Mouse (Mus musculus) liver, embryonic 11.5 days (tissue): ENCODE data around the gene Sypl. TPM values are rescaled to one million over a fixed set of nuclear protein-coding genes. Genes with fewer than 3 reads are reported as not detected.

Experiments used
- ATAC-seq: fragments of 200-750 bp; cut with Nextera tagmentation; replicated peaks from 2 replicates; pipeline ENCODE4 v1.8.0; 2017; ENCODE audit warnings: moderate number of reproducible peaks, mild to moderate bottlenecking, moderate TSS enrichment, moderate library complexity; ENCODE audit not compliant: low FRiP score
- DNase-seq: peaks from one replicate; pipeline ENCODE4 v3.0.0-alpha.2; 2017; ENCODE audit warnings: low spot score
- H3K27ac ChIP-seq: fragments of 300-500 bp; sonication (generic); 2 replicates; pipeline ENCODE4 v1.5.1; 2014; ENCODE audit warnings: mild to moderate bottlenecking, low read depth, low read length, control low read depth
- H3K27me3 ChIP-seq: fragments of 300-500 bp; sonication (generic); replicated peaks from 2 replicates; pipeline ENCODE4 v1.6.1; 2014; ENCODE audit warnings: low read length, mixed read lengths; ENCODE audit not compliant: control insufficient read depth, insufficient read depth
- H3K36me3 ChIP-seq: fragments of 300-500 bp; sonication (generic); 2 replicates; pipeline ENCODE4 v1.6.1; 2014; ENCODE audit warnings: mild to moderate bottlenecking, low read length, moderate library complexity, mixed read lengths; ENCODE audit not compliant: control insufficient read depth, insufficient read depth
- H3K4me1 ChIP-seq: fragments of 300-500 bp; sonication (generic); replicated peaks from 2 replicates; pipeline ENCODE4 v1.6.1; 2014; ENCODE audit warnings: low read length, mixed read lengths; ENCODE audit not compliant: control insufficient read depth, insufficient read depth
- H3K4me2 ChIP-seq: fragments of 300-500 bp; sonication (generic); 2 replicates; pipeline ENCODE4 v1.6.1; 2014; ENCODE audit warnings: mild to moderate bottlenecking, control low read depth, moderate library complexity
- H3K4me3 ChIP-seq: fragments of 300-500 bp; sonication (generic); 2 replicates; pipeline ENCODE4 v1.5.1; 2014; ENCODE audit warnings: low read depth, low read length, control low read depth
- H3K9ac ChIP-seq: fragments of 300-500 bp; sonication (generic); 2 replicates; pipeline ENCODE4 v1.6.1; 2014; ENCODE audit warnings: low read depth, low read length, control low read depth
- H3K9me3 ChIP-seq: fragments of 300-500 bp; sonication (generic); 2 replicates; pipeline ENCODE4 v1.6.1; 2016; ENCODE audit warnings: low read length, inconsistent platforms, mixed read lengths; ENCODE audit not compliant: control insufficient read depth
- WGBS: fragments of 180-500 bp; shearing (Covaris S2); extraction: QIAGEN DNeasy Blood & Tissue Kit; methylation state at CpG from one replicate; pipeline ENCODE4 v1.1.7; 2014; 5-methylcytosine and 5-hydroxymethylcytosine counted together
- polyA plus RNA-seq: library from polyadenylated mRNA; unstranded; fragments of >200 nt; fragmentation: Nextera tagmentation; extraction: Ambion mirVana; gene quantifications from 2 replicates; pipeline ENCODE4 v1.2.1, GENCODE M21; 2014

Sypl gene
- polyA plus RNA-seq, 1 experiment from 2014 or later = 72.6 TPM

DNA sequence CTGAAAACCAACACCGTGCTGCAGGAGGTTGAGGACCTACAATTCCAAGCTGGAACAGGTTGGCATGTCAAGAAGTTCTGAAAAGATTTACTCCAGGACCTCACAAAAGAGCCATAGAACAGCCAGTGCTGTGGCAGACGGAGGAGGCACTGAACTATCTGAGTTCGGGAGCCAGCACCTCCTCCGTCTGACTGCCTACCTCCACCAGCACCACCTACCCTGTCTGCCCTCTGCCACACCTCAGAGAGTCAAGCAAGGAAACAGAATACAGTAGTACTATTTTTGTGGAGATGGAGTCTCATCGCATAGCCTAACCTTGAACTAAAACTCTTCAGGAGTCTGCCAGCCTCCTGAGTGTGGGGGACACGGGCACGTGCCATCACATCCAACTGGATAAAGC lies 23.1 kb upstream of the Sypl start:
- H3K4me2 ChIP-seq = no peak overlapping the region
- no peaks in the 10 kb centered on the region for H3K9me3 ChIP-seq
- no peak overlapping the region for H3K4me3 ChIP-seq
- no peak for DNase-seq
- no peaks in the 10 kb centered on the region for H3K27me3 ChIP-seq
- no peaks in the 10 kb centered on the region for H3K36me3 ChIP-seq
- 86% methylated on average over 7 of the region's 7 CpGs for WGBS
- no peak overlapping the region for H3K27ac ChIP-seq
- no peaks in the 10 kb centered on the region for H3K4me1 ChIP-seq
- no peak for ATAC-seq
- H3K9ac ChIP-seq = no peak overlapping the region

DNA sequence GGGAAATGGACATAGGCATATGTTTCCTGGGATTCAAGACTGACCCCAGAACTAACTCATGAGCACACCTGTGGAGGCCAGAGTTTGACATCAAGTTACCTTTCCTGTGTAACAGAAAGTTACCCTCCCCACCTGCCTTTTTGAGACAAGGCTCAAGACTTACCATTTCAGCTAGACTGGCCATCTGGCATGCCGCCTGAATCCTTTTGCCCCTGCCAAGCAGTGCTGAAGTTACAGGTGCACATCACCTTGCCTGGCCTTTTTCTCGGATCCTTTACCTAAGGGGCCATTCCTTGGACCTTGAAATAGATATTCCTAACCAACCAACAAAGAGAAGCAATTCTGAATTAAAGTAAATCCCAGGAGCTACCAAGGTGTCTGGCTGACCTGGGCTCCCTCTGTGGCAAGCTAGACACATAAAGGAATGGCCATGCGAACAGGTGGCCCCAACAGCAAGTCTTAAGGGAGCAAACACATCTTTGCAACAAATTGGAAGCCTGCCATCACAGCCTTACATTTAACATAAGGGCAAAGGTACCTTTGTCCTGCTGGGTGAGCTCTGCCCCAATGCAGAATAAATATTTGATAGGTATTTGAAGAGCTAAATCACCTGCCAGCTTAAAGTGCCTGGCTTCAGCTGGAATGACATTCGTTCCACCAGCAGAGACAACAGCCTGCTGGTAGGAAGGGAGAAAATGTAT lies 17.3 kb upstream of the Sypl start:
- no peak overlapping the region for H3K4me2 ChIP-seq
- 67% methylated on average over 4 of the region's 4 CpGs for WGBS
- DNase-seq = no peak
- H3K36me3 ChIP-seq = no peaks in the 10 kb centered on the region
- no peak overlapping the region for H3K27ac ChIP-seq
- no peaks in the 10 kb centered on the region for H3K4me1 ChIP-seq
- H3K9ac ChIP-seq = no peak overlapping the region
- no peaks in the 10 kb centered on the region for H3K27me3 ChIP-seq
- no peaks in the 10 kb centered on the region for H3K9me3 ChIP-seq
- H3K4me3 ChIP-seq = no peak overlapping the region
- no peak for ATAC-seq

DNA sequence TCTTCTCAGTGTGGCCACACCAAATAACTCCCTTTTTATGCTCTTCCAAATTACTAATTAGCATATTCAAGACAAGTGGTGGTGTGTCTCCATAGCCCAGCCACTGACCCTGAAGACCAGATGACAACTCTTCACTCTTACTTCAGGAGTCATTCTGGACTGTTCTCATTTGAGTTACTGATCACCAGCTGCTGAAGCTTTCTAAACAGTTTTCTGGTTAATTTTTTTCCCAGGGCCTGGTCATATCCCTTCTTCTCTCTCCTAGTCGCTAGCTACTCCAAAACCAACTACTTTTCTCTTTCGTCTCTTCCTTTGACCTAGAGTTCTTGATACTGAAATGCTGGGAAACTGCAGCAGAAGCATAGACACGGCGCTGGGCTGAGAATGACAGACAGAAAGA lies 12.6 kb upstream of the Sypl start:
- no peak overlapping the region for H3K9ac ChIP-seq
- no peak overlapping the region for H3K27ac ChIP-seq
- no peaks in the 10 kb centered on the region for H3K9me3 ChIP-seq
- DNase-seq (no peak), ATAC-seq (no peak)
- H3K4me2 ChIP-seq = no peak overlapping the region
- WGBS = 76% methylated on average over 4 of the region's 4 CpGs
- no peaks in the 10 kb centered on the region for H3K27me3 ChIP-seq
- no peak overlapping the region for H3K4me3 ChIP-seq
- no peaks in the 10 kb centered on the region for H3K36me3 ChIP-seq
- 0 out of 2 replicates have a peak, but pooled peaks cover 6% of the 10 kb centered on the region for H3K4me1 ChIP-seq

DNA sequence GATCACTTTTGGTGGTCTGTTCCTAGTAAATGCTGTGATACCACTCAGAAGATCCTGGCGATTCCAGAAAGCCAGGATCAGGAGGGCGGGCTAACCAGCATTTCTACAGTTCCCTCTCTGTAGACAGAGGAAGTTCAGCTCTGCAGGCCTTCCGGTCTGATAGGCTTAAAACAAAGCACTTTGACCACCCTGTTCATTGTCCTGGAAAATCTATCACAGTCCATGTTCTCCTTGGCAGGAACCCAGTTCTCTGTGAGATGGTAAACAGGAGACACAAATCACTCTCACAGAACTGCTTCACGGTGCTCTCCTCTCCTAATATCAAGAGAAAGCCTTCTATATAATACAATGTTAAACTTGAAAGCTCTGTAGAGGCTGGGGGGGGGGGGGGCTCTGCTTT lies 10.3 kb upstream of the Sypl start:
- no peaks in the 10 kb centered on the region for H3K36me3 ChIP-seq
- WGBS = 48% methylated on average over 4 of the region's 4 CpGs
- no peak overlapping the region for H3K9ac ChIP-seq
- H3K27ac ChIP-seq = no peak overlapping the region
- no peak overlapping the region for H3K4me3 ChIP-seq
- no peak for ATAC-seq
- DNase-seq = no peak
- 0 out of 2 replicates have a peak, but pooled peaks cover 6% of the 10 kb centered on the region for H3K4me1 ChIP-seq
- H3K4me2 ChIP-seq = no peak overlapping the region
- no peaks in the 10 kb centered on the region for H3K27me3 ChIP-seq
- no peaks in the 10 kb centered on the region for H3K9me3 ChIP-seq

DNA sequence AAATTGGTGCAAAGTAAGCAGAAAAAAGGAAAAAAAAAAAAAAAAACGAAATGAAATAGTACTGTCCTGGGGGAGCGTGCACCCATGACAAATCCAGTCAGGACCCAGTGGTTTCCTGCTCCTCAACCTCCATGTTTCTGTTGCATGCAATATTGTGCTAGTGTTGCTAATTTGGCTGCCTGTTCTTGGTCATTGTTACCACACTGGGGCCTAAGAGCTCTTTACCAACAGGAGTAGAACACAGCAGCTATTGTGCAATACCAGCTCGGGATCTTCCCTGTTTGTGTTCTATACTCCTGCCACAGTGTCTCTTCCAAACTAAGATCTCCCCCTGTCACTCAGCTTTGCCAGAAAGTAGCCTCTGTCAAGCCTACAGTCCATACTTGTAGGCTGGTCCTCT lies 9.7 kb upstream of the Sypl start:
- no peak for ATAC-seq
- H3K27me3 ChIP-seq = no peaks in the 10 kb centered on the region
- H3K4me3 ChIP-seq = no peak overlapping the region
- no peak overlapping the region for H3K9ac ChIP-seq
- no peak overlapping the region for H3K4me2 ChIP-seq
- H3K36me3 ChIP-seq = no peaks in the 10 kb centered on the region
- no peak for DNase-seq
- WGBS = 62% methylated on average over 3 of the region's 3 CpGs
- H3K4me1 ChIP-seq = 0 out of 2 replicates have a peak, but pooled peaks cover 6% of the 10 kb centered on the region
- no peaks in the 10 kb centered on the region for H3K9me3 ChIP-seq
- H3K27ac ChIP-seq = no peak overlapping the region

DNA sequence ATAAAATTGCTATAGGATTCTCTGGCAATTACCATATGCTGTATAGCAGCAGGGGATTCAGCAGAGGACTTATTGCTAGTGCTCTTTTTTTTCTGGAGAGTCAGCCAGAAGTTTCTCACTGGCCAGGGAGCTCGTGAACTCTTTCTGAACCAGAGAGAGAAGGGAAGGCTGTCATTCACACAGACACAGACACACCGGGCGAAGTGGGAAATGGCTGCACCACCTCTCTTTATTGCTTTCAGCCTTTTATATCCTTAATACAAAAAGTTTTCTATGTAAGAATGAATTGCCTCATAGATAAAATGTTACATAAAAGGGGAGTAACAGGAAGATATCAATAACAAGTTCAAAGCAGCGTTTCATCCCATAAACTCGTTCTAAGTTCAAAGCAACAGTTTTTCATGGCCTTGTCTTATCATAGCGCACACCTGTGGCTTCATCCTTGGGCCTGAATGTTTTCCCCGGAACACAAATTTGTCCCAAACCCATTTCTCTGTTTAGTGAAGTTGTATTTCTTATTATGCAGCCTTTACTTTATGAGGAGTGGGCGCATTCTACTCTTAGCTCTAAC lies 8.7 kb upstream of the Sypl start:
- H3K4me1 ChIP-seq = 0 out of 2 replicates have a peak, but pooled peaks cover 6% of the 10 kb centered on the region
- H3K36me3 ChIP-seq = no peaks in the 10 kb centered on the region
- H3K4me2 ChIP-seq = no peak overlapping the region
- H3K9ac ChIP-seq = no peak overlapping the region
- no peak overlapping the region for H3K4me3 ChIP-seq
- no peaks in the 10 kb centered on the region for H3K9me3 ChIP-seq
- no peak overlapping the region for H3K27ac ChIP-seq
- no peaks in the 10 kb centered on the region for H3K27me3 ChIP-seq
- ATAC-seq (no peak), DNase-seq (no peak)
- WGBS = 68% methylated on average over 8 of the region's 8 CpGs

DNA sequence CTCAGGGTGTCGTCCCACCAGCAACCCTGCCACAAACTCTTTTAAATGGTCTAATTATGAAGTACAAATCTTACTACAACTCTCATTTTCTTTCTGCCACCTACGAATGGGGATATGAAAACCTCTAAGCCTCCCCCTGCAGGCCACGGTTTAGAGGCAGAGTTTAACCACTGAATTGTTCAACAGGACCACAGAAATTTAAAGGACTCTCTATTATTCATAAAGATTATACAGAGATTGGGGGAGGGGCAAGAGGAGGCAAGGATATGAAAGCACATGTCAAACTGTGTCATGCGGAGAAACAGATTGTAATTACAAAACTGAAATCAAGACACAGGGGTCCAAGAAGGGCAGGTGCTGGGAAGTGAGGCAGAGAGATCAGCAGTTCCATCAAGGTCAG lies 7.3 kb upstream of the Sypl start:
- Histone ChIP-seq H3K36me3 (no peaks in the 10 kb centered on the region), H3K4me2 (no peak overlapping the region), H3K4me3 (no peak overlapping the region), H3K4me1 (0 out of 2 replicates have a peak, but pooled peaks cover 6% of the 10 kb centered on the region), H3K9me3 (no peaks in the 10 kb centered on the region), H3K9ac (no peak overlapping the region), H3K27me3 (no peaks in the 10 kb centered on the region), H3K27ac (no peak overlapping the region)
- DNase-seq (no peak), ATAC-seq (no peak)
- WGBS = 77% methylated on average over 4 of the region's 4 CpGs

DNA sequence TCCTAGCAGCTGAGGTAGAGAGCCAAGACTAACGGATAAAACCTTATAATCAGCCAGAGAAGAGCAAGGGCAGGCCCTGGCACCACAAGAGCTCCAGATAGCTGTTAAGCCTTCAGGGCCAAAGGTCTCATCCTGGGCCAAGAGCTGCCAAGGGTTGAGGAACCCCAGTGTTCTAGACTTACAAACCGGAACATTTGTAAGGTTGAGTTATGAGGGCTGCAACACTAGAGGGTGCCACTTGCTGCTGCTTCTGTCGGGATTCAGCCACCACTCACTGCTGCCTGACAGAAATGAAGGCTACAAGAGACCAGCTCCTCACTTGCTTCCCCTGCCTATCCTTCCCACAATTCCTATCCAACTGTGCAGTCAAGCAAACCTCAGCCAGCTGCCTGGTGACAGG lies 1.3 kb upstream of the Sypl start:
- Histone ChIP-seq H3K9me3 (no peaks in the 10 kb centered on the region), H3K9ac (0 out of 2 replicates have a peak overlapping the region, but pooled peaks have one; percentile 13), H3K27ac (no peak overlapping the region), H3K4me2 (no peak overlapping the region; the same call in 1 of the 2 replicates), H3K27me3 (no peaks in the 10 kb centered on the region), H3K4me3 (no peak overlapping the region), H3K36me3 (no peaks in the 10 kb centered on the region), H3K4me1 (peaks cover 13% of the 10 kb centered on the region)
- WGBS = 28% methylated on average over 3 of the region's 3 CpGs
- no peak for DNase-seq
- ATAC-seq = no peak

DNA sequence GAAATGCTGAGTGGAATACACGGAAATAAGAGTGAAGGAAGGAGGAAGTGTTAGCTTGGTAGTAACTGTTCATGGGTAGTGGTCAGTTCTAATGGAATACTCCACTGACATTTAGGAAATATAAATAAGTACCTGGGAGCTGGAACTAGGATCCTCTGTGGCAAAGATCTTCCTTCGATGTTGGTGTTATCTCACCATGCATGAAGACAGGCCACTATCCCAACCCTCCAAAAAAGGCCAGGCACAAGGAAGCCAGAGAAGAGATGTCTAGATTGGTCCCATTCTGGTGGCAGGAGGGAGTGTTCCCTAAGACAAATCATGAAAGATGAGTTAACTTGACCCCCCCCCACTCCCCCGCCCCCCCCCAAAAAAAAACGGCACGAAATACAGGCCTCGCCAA lies 625 bp upstream of the Sypl start:
- H3K9ac ChIP-seq = peak overlapping the region; percentile 77
- peak overlapping the region; percentile 94; the same call in 1 of the 2 replicates for H3K27ac ChIP-seq
- H3K4me1 ChIP-seq = peaks cover 13% of the 10 kb centered on the region
- DNase-seq (no peak), ATAC-seq (no peak)
- H3K4me3 ChIP-seq = peak overlapping the region; percentile 82
- peak overlapping the region; percentile 85 for H3K4me2 ChIP-seq
- H3K27me3 ChIP-seq = no peaks in the 10 kb centered on the region
- H3K36me3 ChIP-seq = no peaks in the 10 kb centered on the region
- H3K9me3 ChIP-seq = no peaks in the 10 kb centered on the region
- WGBS = 9% methylated on average over 6 of the region's 6 CpGs
